Mouse (Mus musculus): ENCODE measurements around the gene Ttc21a.

The Ttc21a gene

DNA sequence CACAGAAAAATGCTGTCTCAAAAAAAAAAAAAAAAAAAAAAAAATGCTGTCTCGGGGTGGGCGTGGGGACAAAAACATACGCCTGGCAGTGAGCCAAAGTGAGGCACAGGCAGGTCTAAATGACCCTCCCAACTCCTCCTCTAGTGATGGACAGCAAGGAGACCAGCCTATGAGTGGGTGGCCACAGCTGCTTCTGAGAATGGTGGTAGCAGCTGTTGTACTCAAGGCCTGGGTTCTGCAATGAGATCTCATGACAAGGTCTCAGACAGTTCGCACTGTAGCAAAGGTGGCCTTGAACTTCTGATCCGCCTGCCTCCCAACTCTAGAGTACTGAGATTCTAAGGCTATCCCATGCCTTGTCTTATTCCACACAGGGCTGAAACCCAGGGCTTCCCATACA is 4.0 kb downstream of the Ttc21a start:
- DNase-seq (ENCODE audit: low read depth, low spot score): no peak

DNA sequence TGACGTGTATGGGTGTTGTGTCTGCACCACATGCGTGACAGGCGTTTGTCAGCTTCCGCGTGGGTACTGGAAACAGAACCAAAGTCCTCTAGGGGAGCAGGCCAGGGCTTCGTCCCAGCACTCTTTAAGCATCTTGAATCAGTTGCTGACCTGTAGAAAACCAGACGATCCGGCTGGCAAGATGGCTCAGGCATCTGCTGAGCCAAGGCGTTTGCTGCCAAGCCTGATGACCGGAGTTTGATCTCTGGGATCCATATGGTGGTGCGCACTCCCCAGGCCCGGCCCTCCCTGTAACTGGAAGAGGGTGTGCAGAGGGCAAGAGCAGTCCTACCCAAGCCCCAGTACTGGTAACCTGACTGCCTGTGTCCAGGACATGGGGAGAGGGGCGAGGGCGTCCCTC is 4.5 kb downstream of the Ttc21a start:
- no peak for DNase-seq (ENCODE audit: low read depth, low spot score)

DNA sequence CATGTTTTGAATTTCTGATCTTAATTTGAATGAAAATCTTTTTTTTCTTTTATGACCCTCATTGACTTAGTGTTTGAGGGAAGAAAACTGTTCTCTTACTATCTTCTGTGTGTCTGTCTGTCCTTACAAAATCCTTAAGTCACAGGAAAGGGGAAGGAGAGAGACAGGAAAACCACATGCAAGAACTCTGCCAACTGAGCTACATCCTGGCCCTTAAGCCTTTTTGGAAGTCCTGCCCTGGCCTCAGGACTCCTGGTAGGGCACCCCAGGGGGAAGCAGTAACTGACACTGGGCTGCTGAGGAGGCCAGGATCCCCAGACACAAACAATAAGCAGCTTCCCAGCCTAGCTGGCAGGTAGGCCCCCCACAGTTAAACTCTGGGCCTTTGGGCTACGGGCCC is 5.9 kb downstream of the Ttc21a start:
- no peak for DNase-seq (ENCODE audit: low read depth, low spot score)

DNA sequence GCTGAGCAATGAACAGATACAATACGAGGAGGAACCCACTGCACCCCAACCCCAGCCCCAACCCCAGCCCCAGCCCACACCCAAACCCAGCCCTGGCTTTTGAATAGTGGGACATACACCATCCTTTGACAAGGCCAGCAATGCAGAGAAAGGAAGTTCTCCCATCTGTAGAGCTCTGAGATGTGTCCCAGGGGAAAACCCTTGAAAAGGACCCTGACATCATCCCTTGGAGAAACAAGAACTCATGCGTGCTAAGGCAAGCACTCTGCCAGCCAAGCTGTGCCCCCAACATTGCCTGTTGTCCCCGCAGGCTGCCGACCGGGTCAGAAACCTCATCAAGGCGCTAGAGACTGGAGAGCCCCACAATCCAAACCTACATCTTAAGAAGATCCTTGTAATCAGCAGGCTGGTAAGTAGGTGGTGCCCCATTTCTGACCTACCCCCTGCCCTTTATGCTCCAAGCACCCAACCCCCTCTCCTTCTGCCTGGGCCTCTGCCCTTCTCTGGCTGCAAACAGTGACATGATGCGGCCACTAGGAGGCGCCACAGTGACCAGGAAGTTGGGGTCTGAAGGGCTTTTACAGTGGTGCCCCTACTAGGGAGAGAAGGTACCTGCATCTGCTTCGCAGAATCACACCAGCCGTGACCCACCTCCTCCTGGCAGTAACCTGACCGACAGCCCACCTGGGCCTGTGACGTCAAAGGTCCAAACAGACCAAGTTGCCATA is 7.9 kb downstream of the Ttc21a start:
- DNase-seq (ENCODE audit: low read depth, low spot score): peak; percentile 6

- DNase-seq (ENCODE audit: low read depth, low spot score): no peak
Measured at GRCm38 (mm10) chr9:119948804-119949203, 11.4 kb downstream of the Ttc21a start.

- DNase-seq (ENCODE audit: low read depth, low spot score): no peak
Measured at GRCm38 (mm10) chr9:119950434-119950833, 13.0 kb downstream of the Ttc21a start.

GRCm38 (mm10) chr9:119951388-119951787 is 14.0 kb downstream of the Ttc21a start:
- no peak for DNase-seq (ENCODE audit: low read depth, low spot score)

- DNase-seq (ENCODE audit: low read depth, low spot score): no peak
Measured at GRCm38 (mm10) chr9:119958835-119959234, 21.4 kb downstream of the Ttc21a start.

DNA sequence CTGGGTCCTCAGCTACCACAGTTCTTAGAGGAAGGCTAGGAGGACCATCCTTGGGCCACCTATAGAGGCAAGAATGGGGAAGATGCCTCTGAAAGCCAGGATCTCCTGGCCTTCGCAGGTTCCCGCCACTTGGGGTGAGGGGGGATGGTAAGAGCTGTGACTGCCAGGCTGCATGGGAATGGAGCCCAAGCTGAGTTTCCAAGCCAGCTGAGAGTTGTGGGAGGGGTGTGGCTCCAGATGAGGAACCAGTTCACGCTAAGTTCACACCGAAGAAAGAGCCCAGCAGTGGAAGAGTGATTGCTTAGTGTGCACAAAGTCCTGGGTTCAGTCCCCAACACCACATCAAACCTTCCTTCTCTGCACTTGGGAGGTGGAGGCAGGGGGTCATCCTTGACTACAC is 24.8 kb downstream of the Ttc21a start:
- no peak for DNase-seq (ENCODE audit: low read depth, low spot score)

- DNase-seq (ENCODE audit: low read depth, low spot score): no peak
Measured at GRCm38 (mm10) chr9:119962987-119963667, 25.7 kb downstream of the Ttc21a start.

DNA sequence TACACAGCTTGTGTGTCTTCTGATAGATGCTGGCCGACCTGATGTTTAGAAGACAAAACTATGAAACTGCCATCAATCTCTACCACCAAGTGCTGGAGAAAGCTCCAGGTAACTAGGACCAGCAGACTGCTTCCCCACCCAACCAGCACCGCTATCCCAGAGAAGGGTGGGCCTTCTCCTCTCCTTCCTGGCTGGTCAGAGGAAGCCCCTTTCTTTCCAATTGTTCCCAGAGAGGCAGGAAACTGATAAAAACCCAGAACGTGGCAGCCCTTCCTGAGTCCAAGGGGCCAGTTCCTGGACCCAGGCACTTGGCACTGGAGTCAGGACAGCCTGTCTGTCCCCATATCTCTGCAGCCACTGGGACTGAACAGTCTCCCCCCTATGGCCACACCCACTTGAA is 26.8 kb downstream of the Ttc21a start:
- no peak for DNase-seq (ENCODE audit: low read depth, low spot score)

DNA sequence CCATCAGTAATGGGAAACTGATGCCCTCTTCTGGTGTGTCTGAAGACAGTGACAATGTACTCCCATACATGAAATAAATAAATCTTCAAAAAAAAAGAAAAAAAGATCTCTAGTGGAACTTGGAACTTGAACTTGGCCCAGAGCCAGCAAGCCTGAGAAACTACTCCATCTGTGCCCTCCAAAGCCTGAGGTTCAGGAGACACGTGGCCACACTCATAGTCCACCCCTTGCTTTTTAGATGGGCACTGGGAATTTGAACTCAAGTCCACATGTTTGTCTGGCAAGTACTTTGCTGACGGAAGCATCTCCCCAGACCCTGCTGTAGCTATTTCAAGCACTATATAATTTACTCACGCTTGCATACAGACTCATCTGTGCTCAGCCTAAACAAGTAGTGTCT is 27.8 kb downstream of the Ttc21a start:
- no peak for DNase-seq (ENCODE audit: low read depth, low spot score)

DNA sequence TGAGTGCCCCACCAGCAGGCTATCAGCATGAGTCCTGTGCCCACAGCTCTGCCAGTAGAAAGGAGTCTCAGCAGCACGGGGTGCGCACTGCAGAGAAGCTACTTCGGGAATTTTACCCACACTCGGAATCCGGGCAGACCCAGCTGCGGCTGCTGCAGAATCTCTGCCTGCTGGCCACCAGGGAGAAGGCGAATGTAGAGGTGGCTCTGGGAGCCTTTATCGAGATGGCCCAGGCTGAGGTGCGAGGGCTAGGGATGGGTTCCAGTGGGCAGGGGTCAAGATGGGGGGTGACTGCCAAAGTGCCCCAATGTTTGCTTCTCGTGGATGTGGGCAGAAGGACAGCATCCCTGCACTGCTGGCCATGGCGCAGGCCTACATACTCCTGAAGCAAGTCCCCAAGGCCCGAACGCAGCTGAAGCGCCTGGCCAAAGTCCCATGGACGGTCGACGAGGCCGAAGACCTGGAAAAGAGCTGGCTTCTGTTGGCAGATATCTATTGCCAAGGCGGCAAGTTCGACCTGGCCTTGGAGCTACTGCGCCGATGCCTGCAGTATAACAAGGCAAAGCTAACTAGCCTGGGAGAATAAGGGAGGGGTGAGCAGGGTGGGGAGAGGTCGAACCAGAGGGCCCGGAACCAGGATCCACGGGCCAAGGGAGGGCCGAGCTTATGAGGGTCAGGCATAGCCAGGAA is 29.0 kb downstream of the Ttc21a start:
- no peak for DNase-seq (ENCODE audit: low read depth, low spot score)

- no peak for DNase-seq (ENCODE audit: low read depth, low spot score)
Measured at GRCm38 (mm10) chr9:119969811-119970210, 32.4 kb downstream of the Ttc21a start.

DNA sequence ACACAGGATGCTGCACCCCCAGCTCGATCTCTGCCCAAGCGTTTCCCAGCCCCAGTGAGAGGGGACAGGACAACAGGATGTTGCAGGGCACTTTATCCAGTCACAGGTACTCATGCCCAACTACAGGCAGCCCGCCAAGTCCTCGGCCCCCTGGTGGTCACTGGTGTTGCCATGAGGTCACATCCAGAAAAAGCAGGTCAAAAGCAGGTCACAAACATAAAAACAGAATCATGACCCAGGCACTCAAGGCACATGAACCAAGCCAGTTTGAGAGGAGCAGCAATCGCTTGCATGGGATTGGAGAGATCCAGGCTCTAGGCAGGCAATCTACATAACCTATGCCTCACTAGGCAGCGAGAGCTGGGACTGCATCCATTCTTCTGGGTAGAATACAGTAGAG is 32.8 kb downstream of the Ttc21a start:
- DNase-seq (ENCODE audit: low read depth, low spot score): no peak

DNA sequence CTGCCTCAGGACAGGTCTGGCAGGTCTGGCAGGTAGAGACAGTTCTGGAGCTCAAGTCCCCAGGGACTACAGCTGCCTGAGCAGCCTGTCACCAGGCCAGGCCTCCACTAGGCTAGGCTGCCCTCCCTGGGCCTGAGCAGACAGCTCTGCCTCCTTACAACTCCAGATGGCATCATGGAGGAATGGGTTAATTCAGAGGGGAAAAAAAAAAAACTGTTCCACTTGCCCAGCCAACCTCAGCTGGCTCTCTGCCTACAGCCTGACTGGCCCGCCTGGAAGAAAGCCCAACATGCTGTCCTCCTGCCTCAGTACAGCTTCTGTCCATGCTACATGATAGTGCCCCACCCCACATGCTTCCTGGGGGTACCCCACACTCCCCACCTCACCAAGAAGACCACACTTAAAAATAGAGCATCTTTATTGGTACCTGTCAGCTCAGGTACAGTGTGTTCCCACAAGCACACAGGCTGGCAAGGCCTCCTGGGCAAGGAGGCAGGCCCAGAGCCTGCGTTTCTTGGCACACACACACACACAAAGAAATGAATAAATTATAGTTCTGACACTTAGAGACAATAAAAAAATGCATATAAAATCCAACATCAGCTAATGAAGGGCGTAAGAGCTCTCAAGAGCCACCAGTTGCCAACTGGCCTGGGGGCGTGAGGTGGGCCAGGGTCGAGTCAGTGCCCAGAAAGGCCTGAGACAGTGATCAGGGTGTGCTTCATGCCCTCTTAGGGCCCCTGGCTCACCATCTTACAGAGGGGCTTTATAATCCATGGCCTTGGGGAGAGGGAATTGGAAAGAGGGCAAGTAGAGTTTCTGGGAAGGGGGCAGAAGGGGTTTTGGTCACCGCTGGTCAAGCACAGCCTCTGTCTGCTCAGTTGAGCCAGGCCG is 33.6 kb downstream of the Ttc21a start:
- no peak for DNase-seq (ENCODE audit: low read depth, low spot score)

DNA sequence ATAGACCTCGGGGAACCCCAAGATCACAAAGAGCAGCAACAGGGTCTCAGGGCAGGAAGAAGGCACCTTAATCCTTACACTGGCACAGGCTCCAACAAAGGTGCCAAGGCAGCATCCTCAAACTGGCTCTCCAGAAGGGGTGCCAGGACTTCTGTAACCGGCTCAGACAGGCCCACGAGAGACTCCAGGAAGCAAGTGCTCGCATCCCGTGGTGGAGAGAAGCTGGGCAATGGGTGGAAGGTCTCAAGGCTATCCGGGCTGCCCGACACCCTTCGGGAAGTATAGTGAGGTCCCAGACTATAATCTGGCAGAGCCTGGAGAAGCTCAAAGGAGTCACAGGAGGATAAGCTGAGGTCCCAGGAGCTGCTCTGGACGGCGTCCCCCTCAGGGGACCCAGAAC is 34.8 kb downstream of the Ttc21a start:
- DNase-seq (ENCODE audit: low read depth, low spot score): no peak

DNA sequence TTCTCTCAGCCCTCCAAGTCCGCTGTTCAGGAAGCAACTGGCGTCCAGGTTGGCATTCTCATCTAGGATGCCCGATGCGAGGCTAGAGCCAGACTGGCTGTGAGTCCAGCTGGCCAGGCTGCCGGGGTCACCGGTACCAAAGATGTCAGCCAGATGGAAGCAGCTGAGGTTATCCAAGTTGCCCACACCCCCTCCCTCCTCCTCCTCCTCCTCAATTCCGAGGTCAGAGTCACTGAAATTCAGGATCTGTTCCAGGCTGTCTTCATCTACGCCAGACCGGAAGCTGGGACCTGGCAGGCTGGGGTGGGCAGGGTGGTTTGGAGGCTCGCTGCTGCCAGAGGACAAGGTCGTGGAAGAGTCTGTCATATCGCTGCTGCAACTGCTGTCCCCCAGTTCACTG is 35.2 kb downstream of the Ttc21a start:
- DNase-seq (ENCODE audit: low read depth, low spot score): no peak

- DNase-seq (ENCODE audit: low read depth, low spot score): no peak
Measured at GRCm38 (mm10) chr9:119973281-119973680, 35.9 kb downstream of the Ttc21a start.

DNA sequence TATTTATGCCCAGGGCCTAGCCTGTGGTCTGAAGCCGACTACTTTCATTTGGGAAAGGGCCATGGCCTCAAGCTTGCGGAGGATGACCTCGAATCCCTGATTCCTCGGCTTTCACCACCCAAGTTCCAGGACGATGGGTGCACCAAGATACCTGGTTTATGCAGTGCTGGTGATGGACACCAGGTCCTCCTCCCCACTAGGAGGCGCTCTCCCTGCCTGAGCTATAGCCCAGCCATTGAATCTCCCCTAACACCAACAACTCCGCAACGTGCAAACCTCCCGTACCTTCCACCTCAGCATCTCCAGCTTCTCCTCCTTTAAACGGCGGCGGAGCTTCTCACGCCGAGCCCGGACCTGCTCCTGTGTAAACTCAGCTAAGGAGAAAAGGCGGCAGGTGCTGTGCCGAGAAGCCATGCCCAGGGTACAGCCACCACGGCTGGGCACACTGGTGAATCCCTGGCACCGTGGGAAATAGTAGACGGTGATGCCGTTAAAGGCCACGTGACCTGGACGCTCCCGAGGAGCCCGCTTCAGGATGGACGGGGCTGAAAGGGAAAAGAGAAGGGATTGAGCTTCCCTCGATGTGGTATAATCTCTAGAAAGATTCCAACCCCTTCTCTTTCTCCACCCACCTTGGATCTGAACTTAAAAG is 36.6 kb downstream of the Ttc21a start:
- DNase-seq (ENCODE audit: low read depth, low spot score): no peak

DNA sequence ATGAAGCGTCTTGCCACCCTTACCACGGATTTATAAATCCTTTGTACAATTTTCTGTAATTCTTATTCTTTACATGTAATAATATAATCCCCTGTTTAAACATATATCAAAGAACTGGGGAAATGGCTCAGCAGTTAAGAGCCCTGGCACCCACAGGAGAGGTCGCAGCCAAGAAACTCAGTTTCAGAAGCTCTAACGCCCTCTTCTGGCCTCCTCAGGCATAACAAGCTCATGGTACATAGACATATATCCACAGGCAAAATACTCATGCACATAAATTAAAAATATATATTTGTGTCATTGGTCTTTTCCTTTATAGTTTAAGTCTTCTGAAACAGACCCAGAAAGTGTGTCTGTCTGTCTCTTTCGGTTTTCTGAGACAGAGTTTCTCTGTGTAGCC is 37.2 kb downstream of the Ttc21a start:
- DNase-seq (ENCODE audit: low read depth, low spot score): no peak
